Mouse (Mus musculus) 3134 (cell line): ENCODE measurements at regions not wholly inside any gene's neighbourhood (a gene's known extent, or its start where the extent isn't known, plus 50 kb on each side); places are given as distances from the start of the nearest gene placed in this dataset.
A peak's percentile ranks its signal among the peaks of the same experiment; 100 is the strongest.

Source experiments
- DNase-seq: peaks from one replicate; pipeline ENCODE4 v3.0.0-alpha.2; 2011; ENCODE audit warnings: low spot score; ENCODE audit not compliant: insufficient read length; ENCODE audit errors: extremely low read depth

DNA sequence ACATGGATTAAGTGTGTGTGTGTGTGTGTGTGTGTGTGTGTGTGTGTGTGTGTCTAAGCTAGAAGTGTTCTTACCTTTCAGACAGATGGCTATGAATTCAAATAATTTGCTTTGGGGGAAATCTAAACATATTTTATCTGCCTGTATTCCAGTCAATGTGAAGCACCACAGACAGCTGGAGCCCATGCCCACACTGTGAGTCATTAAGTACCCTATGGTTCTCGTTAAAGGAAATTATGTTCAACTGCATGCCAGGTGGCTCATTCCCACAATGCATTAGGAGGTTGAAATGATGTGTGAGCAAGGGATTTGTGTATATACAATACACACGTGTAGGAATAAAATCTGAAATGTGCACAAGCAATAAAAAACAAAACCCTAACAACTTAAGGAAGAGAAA is 473.5 kb downstream of the Fat4 start:
- DNase-seq = no peak

DNA sequence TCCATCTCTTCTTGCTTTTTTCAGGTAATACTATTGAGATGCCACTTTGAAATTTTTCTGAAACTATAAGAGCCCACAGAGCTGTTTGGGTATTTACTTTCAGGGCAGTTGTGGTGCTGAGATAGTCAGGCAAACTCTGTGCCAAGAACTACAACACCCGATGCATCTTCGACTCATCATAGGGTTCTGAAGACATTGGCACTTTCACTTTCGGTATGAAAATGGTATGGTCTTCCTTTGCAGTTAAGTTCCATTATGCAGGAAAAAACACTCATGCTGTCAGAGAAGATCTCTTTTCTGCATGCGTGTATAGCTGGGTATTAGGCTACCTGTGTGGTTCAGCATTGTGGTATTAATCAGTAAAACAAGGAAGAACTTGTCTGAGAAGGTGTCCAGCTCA is 484.2 kb downstream of the Fat4 start:
- peak; percentile 5 for DNase-seq

- no peak for DNase-seq
Measured at GRCm38 (mm10) chr3:39372426-39372950, 485.7 kb downstream of the Fat4 start.

- no peak for DNase-seq
Measured at GRCm38 (mm10) chr3:39375465-39375864, 488.7 kb downstream of the Fat4 start.

DNA sequence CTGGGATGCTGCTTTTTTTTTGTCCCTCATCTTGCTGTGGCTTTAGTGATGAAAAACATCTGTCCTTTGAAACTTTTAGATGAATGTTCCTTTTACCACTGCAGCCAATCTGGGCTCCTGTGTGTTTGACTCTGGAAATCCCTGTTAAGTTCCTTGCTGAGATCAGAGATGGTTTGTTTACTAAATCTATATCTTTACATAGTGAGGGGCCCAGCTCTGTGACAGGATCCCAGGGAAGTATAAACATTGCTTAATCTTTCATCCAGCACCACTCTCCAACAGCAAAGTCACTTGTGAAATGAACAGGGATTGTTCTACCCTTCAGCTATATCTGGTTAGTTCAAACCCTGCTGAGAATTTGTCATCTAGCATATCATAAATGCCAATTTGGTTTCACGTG is 501.8 kb downstream of the Fat4 start:
- DNase-seq = no peak

DNA sequence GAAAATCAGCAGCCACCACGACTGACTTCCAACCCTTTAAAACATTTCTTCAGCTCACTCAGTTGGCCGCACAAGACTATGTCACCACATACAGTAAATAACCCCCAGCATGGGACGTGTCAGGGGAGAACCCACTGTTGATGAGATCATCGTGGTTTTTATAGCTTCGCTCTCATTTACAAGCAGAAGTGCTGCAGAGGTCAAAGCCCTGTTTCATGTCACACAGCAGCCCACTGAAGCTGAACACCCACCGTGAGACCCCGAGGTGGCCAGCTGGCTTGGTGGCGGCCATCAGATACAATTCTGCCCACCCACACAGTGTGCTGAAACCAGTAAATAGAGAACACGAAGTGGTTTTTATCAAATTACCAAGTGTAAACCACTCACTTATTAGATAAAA is 503.7 kb downstream of the Fat4 start:
- no peak for DNase-seq

DNA sequence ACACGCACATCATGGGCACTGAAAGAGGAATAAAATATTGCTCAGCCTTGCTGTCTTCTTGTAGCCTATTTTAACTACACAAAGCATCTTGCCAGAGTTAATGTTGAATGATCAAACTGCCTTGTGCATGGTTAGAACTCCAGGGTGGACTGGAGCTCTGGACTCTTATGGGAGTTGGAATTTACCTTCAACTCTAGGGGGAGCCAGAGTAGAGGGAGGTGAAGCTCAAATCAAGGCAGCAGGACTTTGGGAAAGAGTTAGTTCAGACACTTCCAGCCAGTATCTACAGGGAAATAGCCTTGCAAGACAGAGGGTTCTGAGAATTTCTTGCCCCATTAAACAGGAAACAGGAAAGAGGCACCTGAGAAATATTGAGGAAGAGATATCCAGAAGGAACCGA is 505.3 kb downstream of the Fat4 start:
- DNase-seq = no peak

DNA sequence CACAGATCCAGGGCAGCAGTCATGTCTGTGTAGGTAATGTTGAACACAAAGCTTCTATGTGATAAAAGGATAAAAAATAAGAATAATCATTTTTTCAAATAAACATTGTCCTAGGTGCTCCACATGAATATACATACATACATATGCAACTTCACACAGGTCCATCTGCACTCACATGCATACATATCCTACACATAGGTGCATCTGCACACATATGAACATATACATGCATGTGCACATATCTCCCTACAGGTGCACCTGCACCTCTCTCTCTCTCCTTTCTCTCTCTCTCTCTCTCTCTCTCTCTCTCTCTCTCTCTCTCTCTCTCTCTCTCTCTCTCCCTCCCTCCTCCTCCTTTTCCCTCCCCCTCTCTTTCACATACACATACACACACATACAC is 509.9 kb downstream of the Fat4 start:
- no peak for DNase-seq

DNA sequence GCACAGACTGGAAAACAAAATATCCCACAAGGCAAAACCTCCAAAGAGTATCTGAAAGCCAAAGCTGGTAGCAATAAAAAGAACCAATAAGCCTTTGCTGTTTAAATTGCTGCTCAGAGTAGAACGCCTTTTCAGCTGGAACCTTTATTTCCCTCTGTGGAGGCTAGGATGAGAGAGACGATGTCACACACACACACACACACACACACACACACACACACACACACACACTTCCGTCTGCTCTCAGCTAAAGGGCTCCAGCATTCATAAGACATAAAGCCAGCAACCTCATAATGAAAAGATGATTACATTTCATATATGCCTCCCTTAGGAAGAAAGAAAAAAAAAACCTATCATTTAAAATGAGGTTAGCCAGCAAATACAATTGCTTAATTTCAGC is 510.5 kb downstream of the Fat4 start:
- DNase-seq = no peak

- DNase-seq = no peak
Measured at GRCm38 (mm10) chr3:39397677-39398076, 510.9 kb downstream of the Fat4 start.

DNA sequence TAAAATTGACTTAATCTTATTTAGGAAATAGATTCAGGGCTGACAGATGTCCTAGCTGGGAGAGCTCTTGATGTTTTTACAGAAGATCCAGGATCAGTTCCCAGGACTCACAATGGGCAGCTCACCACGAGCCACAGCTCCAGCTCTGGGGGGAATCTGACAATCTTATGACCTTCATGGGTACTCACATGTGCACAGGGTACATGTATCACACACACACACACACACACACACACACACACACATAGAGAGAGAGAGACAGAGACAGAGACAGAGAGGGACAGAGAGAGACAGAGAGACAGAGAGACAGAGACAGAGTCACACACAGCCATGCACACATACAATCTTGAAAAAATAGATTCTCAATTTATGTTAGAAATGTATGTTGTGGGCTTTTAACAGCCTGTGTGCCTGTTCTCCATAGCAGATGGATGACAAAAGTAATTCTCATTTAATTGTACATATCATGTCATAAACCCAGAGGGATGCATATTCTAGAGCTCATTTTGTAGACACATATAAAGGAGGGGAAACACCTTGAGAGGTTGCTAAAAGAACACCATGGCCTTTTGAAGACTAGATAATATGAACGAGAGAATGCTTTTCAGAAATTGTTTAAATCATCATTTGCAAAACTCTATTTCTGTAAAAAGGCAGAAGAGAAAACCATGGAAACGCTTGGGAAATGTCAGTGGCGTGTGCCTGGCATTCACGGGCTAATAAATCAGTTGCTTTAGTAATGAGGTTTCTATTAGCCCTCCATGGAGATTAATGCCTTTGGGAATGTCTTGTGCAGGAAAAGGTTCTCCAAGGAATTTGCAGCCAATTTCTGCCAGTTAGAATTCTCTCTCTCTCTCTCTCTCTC is 538.3 kb downstream of the Fat4 start:
- no peak for DNase-seq

- DNase-seq = no peak
Measured at GRCm38 (mm10) chr3:39425643-39426016, 538.9 kb downstream of the Fat4 start.

GRCm38 (mm10) chr3:39443328-39443727 is 556.6 kb downstream of the Fat4 start:
- DNase-seq = no peak

- DNase-seq = no peak
Measured at GRCm38 (mm10) chr3:39455650-39456049, 568.9 kb downstream of the Fat4 start.

- no peak for DNase-seq
Measured at GRCm38 (mm10) chr3:39460183-39460888, 573.6 kb downstream of the Fat4 start.

DNA sequence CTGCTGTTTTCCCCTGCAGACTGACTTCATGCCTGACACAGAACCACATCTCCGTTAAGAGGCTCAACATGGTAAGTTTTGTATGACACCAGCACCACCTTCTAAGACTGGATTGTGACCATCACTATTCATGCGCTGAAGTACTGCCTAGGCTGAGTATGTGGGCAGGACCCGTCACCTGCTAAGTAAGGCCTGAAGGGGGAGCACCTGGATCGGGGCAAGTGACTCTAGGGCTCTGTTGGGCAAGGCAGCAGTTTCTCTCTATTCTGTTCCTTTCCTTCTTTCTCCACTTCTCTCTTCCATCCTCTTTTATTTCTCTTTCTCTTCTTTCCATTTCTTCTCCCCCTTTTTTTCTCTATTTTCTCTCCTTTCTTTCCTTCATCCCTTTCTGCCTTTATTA is 574.8 kb downstream of the Fat4 start:
- DNase-seq = no peak

DNA sequence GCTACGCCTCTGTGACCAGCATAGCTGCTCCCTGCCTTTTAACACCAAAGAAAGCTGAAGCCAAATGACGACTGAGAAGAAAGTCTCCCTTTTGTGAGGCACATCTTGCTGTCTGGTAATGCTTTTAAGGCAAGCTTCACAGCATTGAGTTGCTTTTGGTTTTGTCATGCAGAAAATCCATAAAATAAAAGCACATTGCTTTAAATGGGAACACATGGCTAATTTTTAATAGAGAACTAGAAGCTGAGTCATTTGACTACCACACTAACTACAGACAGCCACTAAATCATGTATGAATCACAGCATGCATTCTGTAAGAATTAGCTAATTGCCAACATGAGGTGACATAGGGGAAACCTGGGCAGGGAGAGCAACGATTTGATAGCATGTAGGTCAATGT is 579.1 kb downstream of the Fat4 start:
- DNase-seq = no peak

GRCm38 (mm10) chr3:39489392-39489791 is 602.7 kb downstream of the Fat4 start:
- DNase-seq = no peak

DNA sequence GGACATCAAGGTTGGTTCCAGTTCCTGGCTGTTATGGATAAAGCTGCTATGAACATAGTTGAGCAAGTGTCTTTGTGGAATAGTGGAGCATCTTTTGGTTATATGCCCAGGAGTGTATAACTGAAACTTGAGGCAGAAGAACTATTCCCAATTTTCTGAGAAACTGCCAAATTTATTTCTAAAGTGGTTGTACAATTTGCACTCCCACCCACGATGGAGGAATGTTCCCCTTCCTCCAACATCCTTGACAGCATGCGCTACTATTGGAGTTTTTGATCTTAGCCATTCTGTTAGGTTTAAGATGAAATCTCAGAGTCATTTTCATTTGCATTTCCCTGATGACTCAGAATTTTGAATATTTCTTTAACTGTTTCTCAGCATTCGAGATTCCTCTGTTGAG is 607.6 kb downstream of the Fat4 start:
- no peak for DNase-seq

DNA sequence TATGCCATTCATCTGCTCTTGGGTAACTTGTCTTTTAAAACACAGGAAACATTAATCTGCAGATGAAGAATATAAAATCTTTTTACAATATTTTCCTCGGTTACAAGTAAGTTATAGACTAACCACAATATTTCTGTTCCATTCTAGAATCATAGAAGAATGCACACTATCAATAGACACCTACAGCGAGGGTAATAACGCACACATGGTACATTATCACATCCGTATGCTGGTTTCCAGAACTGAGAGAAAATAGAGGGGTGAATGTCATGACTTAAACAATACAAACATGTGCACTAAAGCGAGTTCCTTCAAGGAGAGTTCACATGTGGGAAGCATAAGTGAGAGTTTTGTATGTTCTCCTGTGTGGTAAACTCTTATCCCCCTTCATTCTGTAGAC is 641.3 kb downstream of the Fat4 start:
- DNase-seq = no peak

GRCm38 (mm10) chr3:39537515-39537914 is 650.8 kb downstream of the Fat4 start:
- no peak for DNase-seq

GRCm38 (mm10) chr3:39540530-39541118 is 653.9 kb downstream of the Fat4 start:
- DNase-seq = no peak
